ENCODE assay signal across 25 mouse cellular contexts in the genomic region with DNA sequence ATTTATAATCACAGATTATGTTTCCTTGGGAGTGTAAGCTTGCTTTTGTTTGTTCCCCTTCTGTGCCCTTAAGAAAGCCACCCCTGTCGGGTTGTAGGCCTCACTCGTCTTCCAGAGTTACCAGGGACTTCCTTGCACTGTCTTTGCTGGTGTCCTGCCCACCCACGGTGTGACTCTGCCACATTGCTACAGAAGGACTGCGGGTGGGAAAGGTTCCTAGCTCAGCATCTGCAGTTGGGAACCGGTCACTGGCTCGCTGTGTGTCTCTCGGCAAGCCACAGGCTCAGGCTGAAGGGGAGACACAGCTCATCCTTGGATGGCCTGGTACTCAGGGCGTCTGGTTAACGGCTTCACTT. TPM values are rescaled to one million over a fixed set of nuclear protein-coding genes. Genes with fewer than 3 reads are reported as not detected.
DNase-seq lines count a peak whose midpoint lies in the region; ATAC-seq and TF ChIP-seq lines count a peak whose summit lies in the region.
"Had no signal": no experiment of that assay in that cellular context is flagged by ENCODE, and none has a peak within 500 bp of the region (broad histone marks: within the 10 kb centered on the region; RNA-seq: fewer than 3 reads in every experiment).

No protein-coding gene starts in this region.

- H3K4me3 ChIP-seq in forebrain, embryonic 10.5 days, result no peak overlapping the region
- H3K4me3 ChIP-seq in forebrain, embryonic 12.5 days (replicated peaks), result no peak overlapping the region
- H3K4me3 ChIP-seq in heart, embryonic 13.5 days, result no peak overlapping the region
- H3K4me3 ChIP-seq in lung, embryonic 15.5 days, result no peak overlapping the region
- no peak overlapping the region for H3K4me3 ChIP-seq in embryonic facial prominence, embryonic 14.5 days (ENCODE audit: low read depth, low read length)
- no peak overlapping the region for H3K4me3 ChIP-seq in intestine, postnatal 0 days (ENCODE audit: low read depth, low read length)
- H3K4me3 ChIP-seq: erythroblast, embryonic 14.5 days; forebrain, embryonic 15.5 days; limb, embryonic 12.5 days had no signal

- H3K9ac ChIP-seq in forebrain, embryonic 12.5 days, result no peak overlapping the region
- peak overlapping the region; percentile 63 for H3K9ac ChIP-seq in heart, embryonic 13.5 days
- H3K9ac ChIP-seq in lung, embryonic 15.5 days, result no peak overlapping the region
- no peak overlapping the region for H3K9ac ChIP-seq in embryonic facial prominence, embryonic 14.5 days (ENCODE audit: low read depth, low read length)
- no peak overlapping the region for H3K9ac ChIP-seq in intestine, postnatal 0 days (ENCODE audit: low read depth, low read length)
- H3K9ac ChIP-seq: forebrain, embryonic 15.5 days; limb, embryonic 12.5 days; liver, embryonic 14.5 days had no signal

- H3K9me3 ChIP-seq in forebrain, embryonic 10.5 days, result no peaks in the 10 kb centered on the region
- H3K9me3 ChIP-seq in forebrain, embryonic 12.5 days, result no peaks in the 10 kb centered on the region
- H3K9me3 ChIP-seq in heart, embryonic 13.5 days, result no peaks in the 10 kb centered on the region
- H3K9me3 ChIP-seq in lung, embryonic 15.5 days, result no peaks in the 10 kb centered on the region
- no peaks in the 10 kb centered on the region for H3K9me3 ChIP-seq in embryonic facial prominence, embryonic 14.5 days (ENCODE audit: control insufficient read depth, low read length)
- no peaks in the 10 kb centered on the region for H3K9me3 ChIP-seq in intestine, postnatal 0 days (ENCODE audit: control insufficient read depth)
- H3K9me3 ChIP-seq: forebrain, embryonic 15.5 days; limb, embryonic 12.5 days had no signal

- H3K4me1 ChIP-seq in forebrain, embryonic 10.5 days, result peaks cover 16% of the 10 kb centered on the region
- H3K4me1 ChIP-seq in forebrain, embryonic 12.5 days, result peaks cover 11% of the 10 kb centered on the region
- peaks cover 14% of the 10 kb centered on the region for H3K4me1 ChIP-seq in heart, embryonic 13.5 days
- peaks cover 50% of the 10 kb centered on the region for H3K4me1 ChIP-seq in lung, embryonic 15.5 days
- no peaks in the 10 kb centered on the region for H3K4me1 ChIP-seq in embryonic facial prominence, embryonic 14.5 days (ENCODE audit: control insufficient read depth, insufficient read depth, low read length)
- peaks cover 4% of the 10 kb centered on the region for H3K4me1 ChIP-seq in intestine, postnatal 0 days (replicated peaks; ENCODE audit: control insufficient read depth, insufficient read depth, low read length)
- H3K4me1 ChIP-seq: forebrain, embryonic 15.5 days had no signal

- WGBS in forebrain, embryonic 10.5 days, result 79% methylated on average over 9 of the region's 9 CpGs
- 75% methylated on average over 9 of the region's 9 CpGs for WGBS in forebrain, embryonic 12.5 days
- WGBS in heart, embryonic 13.5 days, result 61% methylated on average over 9 of the region's 9 CpGs
- 70% methylated on average over 9 of the region's 9 CpGs for WGBS in lung, embryonic 15.5 days
- 68% methylated on average over 9 of the region's 9 CpGs for WGBS in embryonic facial prominence, embryonic 14.5 days
- 73% methylated on average over 9 of the region's 9 CpGs for WGBS in intestine, postnatal 0 days

- DNase-seq in forebrain, embryonic 10.5 days (ENCODE audit: extremely low spot score, low spot score), result no peak
- DNase-seq in heart, postnatal 25 days (ENCODE audit: low spot score), result no peak
- DNase-seq in lung, postnatal 36 days, result no peak
- DNase-seq in embryonic facial prominence, embryonic 14.5 days (ENCODE audit: low spot score), result no peak
- DNase-seq: adrenal gland, adult 2 months; cerebellum, adult 2 months; cerebellum, postnatal 36 days; right cerebral cortex, postnatal 4 days had no signal

- no peaks in the 10 kb centered on the region for H3K27me3 ChIP-seq in forebrain, embryonic 10.5 days (ENCODE audit: poor library complexity, severe bottlenecking)
- H3K27me3 ChIP-seq in forebrain, embryonic 12.5 days, result no peaks in the 10 kb centered on the region
- H3K27me3 ChIP-seq in heart, embryonic 13.5 days (replicated peaks), result no peaks in the 10 kb centered on the region
- no peaks in the 10 kb centered on the region for H3K27me3 ChIP-seq in lung, embryonic 15.5 days
- no peaks in the 10 kb centered on the region for H3K27me3 ChIP-seq in embryonic facial prominence, embryonic 14.5 days (replicated peaks; ENCODE audit: control insufficient read depth, insufficient read depth, low read length)
- H3K27me3 ChIP-seq in intestine, postnatal 0 days (replicated peaks; ENCODE audit: control insufficient read depth, insufficient read depth, low read length), result no peaks in the 10 kb centered on the region
- H3K27me3 ChIP-seq: forebrain, embryonic 15.5 days; limb, embryonic 12.5 days had no signal

- ATAC-seq in forebrain, embryonic 12.5 days (ENCODE audit: low FRiP score), result no peak
- no peak for ATAC-seq in heart, embryonic 13.5 days (ENCODE audit: extremely low read depth, insufficient number of reproducible peaks, low FRiP score, low TSS enrichment)
- no peak for ATAC-seq in lung, embryonic 15.5 days (ENCODE audit: borderline replicate concordance, extremely low read depth, low FRiP score, low TSS enrichment)
- ATAC-seq in embryonic facial prominence, embryonic 14.5 days (ENCODE audit: low read depth), result peak; percentile 41; the same call in 1 of the 2 replicates
- no peak for ATAC-seq in intestine, postnatal 0 days
- ATAC-seq: forebrain, embryonic 15.5 days had no signal

- peak overlapping the region; percentile 33; the same call in 1 of the 2 replicates for H3K27ac ChIP-seq in forebrain, embryonic 10.5 days
- H3K27ac ChIP-seq in forebrain, embryonic 12.5 days, result no peak overlapping the region
- peak overlapping the region; percentile 78 for H3K27ac ChIP-seq in heart, embryonic 13.5 days (replicated peaks)
- H3K27ac ChIP-seq in lung, embryonic 15.5 days, result 0 out of 2 replicates have a peak overlapping the region, but pooled peaks have one; percentile 50
- H3K27ac ChIP-seq in embryonic facial prominence, embryonic 14.5 days (replicated peaks; ENCODE audit: low read depth, low read length), result 0 out of 2 replicates have a peak overlapping the region, but pooled peaks have one; percentile 6
- no peak overlapping the region for H3K27ac ChIP-seq in intestine, postnatal 0 days (ENCODE audit: low read depth, low read length)
- H3K27ac ChIP-seq: forebrain, embryonic 15.5 days; hindbrain, postnatal 0 days; limb, embryonic 12.5 days; liver, embryonic 14.5 days had no signal

- no peak for TF ChIP-seq CTCF in intestine, postnatal 0 days (IDR thresholded peaks at IDR 0.05; ENCODE audit: low read depth)

- peaks cover 26% of the 10 kb centered on the region for H3K36me3 ChIP-seq in forebrain, embryonic 10.5 days (replicated peaks)
- H3K36me3 ChIP-seq in forebrain, embryonic 12.5 days (replicated peaks), result peaks cover 14% of the 10 kb centered on the region
- H3K36me3 ChIP-seq in heart, embryonic 13.5 days, result peaks cover 22% of the 10 kb centered on the region
- peaks cover 6% of the 10 kb centered on the region; the same call in 1 of the 2 replicates for H3K36me3 ChIP-seq in lung, embryonic 15.5 days
- H3K36me3 ChIP-seq in embryonic facial prominence, embryonic 14.5 days (ENCODE audit: control insufficient read depth, insufficient read depth, low read length), result peaks cover 18% of the 10 kb centered on the region
- peaks cover 13% of the 10 kb centered on the region; the same call in 1 of the 2 replicates for H3K36me3 ChIP-seq in intestine, postnatal 0 days (ENCODE audit: control insufficient read depth, insufficient read depth)

- intact Hi-C loops in heart, postnatal 25 days (cut with DNase I), result no loop called here

- H3K4me2 ChIP-seq in forebrain, embryonic 12.5 days, result no peak overlapping the region
- H3K4me2 ChIP-seq in heart, embryonic 13.5 days, result no peak overlapping the region
- no peak overlapping the region for H3K4me2 ChIP-seq in lung, embryonic 15.5 days
- H3K4me2 ChIP-seq in embryonic facial prominence, embryonic 14.5 days (ENCODE audit: low read depth, low read length), result no peak overlapping the region
- H3K4me2 ChIP-seq in intestine, postnatal 0 days (replicated peaks; ENCODE audit: low read depth), result no peak overlapping the region
- H3K4me2 ChIP-seq: forebrain, embryonic 15.5 days; limb, embryonic 12.5 days had no signal

RNA-seq across cellular contexts. Expression of a gene that starts 14.5 kb away (rescaled TPM):
- polyA plus RNA-seq in forebrain, embryonic 10.5 days (2016; fragmentation: Nextera tagmentation; extraction: Ambion mirVana), result 46.9 and 49.0 TPM in 2 replicates
- polyA plus RNA-seq in forebrain, embryonic 12.5 days (2016; fragmentation: Nextera tagmentation; extraction: Ambion mirVana), result 85.7 and 89.3 TPM in 2 replicates
- 35.5 and 39.3 TPM in 2 replicates for polyA plus RNA-seq in heart, embryonic 13.5 days (2015; fragmentation: Nextera tagmentation; extraction: Ambion mirVana)
- 10 to 100 TPM; 83.5 to 86.1 TPM for total RNA-seq in heart, postnatal 25 days (2021)
- 41.3 and 48.0 TPM in 2 replicates for polyA plus RNA-seq in lung, embryonic 15.5 days (2015; fragmentation: Nextera tagmentation; extraction: Ambion mirVana)
- 30.4 and 32.9 TPM in 2 replicates for polyA plus RNA-seq in embryonic facial prominence, embryonic 14.5 days (2014; fragmentation: Nextera tagmentation; extraction: Ambion mirVana)
- 22.6 and 24.7 TPM in 2 replicates for polyA plus RNA-seq in intestine, postnatal 0 days (2015; fragmentation: Nextera tagmentation; extraction: Ambion mirVana)

RNA-seq across cellular contexts. Expression of a gene that starts 15.1 kb away (rescaled TPM):
- polyA plus RNA-seq in forebrain, embryonic 10.5 days (2016; fragmentation: Nextera tagmentation; extraction: Ambion mirVana), result 142 and 151 TPM in 2 replicates
- polyA plus RNA-seq in forebrain, embryonic 12.5 days (2016; fragmentation: Nextera tagmentation; extraction: Ambion mirVana), result 98.8 and 112 TPM in 2 replicates
- 126 and 147 TPM in 2 replicates for polyA plus RNA-seq in heart, embryonic 13.5 days (2015; fragmentation: Nextera tagmentation; extraction: Ambion mirVana)
- total RNA-seq in heart, postnatal 25 days (2021), result 100 to 1,000 TPM; 132 to 139 TPM
- polyA plus RNA-seq in lung, embryonic 15.5 days (2015; fragmentation: Nextera tagmentation; extraction: Ambion mirVana), result 169 and 180 TPM in 2 replicates
- 146 and 148 TPM in 2 replicates for polyA plus RNA-seq in embryonic facial prominence, embryonic 14.5 days (2014; fragmentation: Nextera tagmentation; extraction: Ambion mirVana)
- polyA plus RNA-seq in intestine, postnatal 0 days (2015; fragmentation: Nextera tagmentation; extraction: Ambion mirVana), result 120 and 127 TPM in 2 replicates

RNA-seq across cellular contexts. Expression of a gene that starts 32.4 kb away (rescaled TPM):
- polyA plus RNA-seq in forebrain, embryonic 10.5 days (2016; fragmentation: Nextera tagmentation; extraction: Ambion mirVana), result 0.79 TPM in 1 of 2 replicates, not detected in the other
- 0.83 TPM in 1 of 2 replicates, not detected in the other for polyA plus RNA-seq in forebrain, embryonic 12.5 days (2016; fragmentation: Nextera tagmentation; extraction: Ambion mirVana)
- polyA plus RNA-seq in heart, embryonic 13.5 days (2015; fragmentation: Nextera tagmentation; extraction: Ambion mirVana), result 0.64 and 0.84 TPM in 2 replicates
- under 1 TPM; 0.55 to 0.75 TPM for total RNA-seq in heart, postnatal 25 days (2021)
- polyA plus RNA-seq in lung, embryonic 15.5 days (2015; fragmentation: Nextera tagmentation; extraction: Ambion mirVana), result not detected in 2 replicates
- not detected in 2 replicates for polyA plus RNA-seq in embryonic facial prominence, embryonic 14.5 days (2014; fragmentation: Nextera tagmentation; extraction: Ambion mirVana)
- polyA plus RNA-seq in intestine, postnatal 0 days (2015; fragmentation: Nextera tagmentation; extraction: Ambion mirVana), result not detected in 2 replicates
- total RNA-seq: adrenal gland, adult 2 months; granulocyte monocyte progenitor cell, adult 5-6 weeks; hindbrain, postnatal 0 days; layer of hippocampus, postnatal 10 days; megakaryocyte, adult 5-6 weeks; monocyte, adult 5-6 weeks had no signal
- polyA plus RNA-seq: adrenal gland, adult 2 months; erythroblast, embryonic 14.5 days; forebrain, embryonic 15.5 days; kidney, embryonic 16.5 days; large intestine, adult 2 months; limb, embryonic 12.5 days; liver, embryonic 14.5 days; lung, embryonic 16.5 days; neural tube, embryonic 11.5 days had no signal

RNA-seq across cellular contexts. Expression of a gene that starts 42.1 kb away (rescaled TPM):
- 1.1 and 1.6 TPM in 2 replicates for polyA plus RNA-seq in forebrain, embryonic 10.5 days (2016; fragmentation: Nextera tagmentation; extraction: Ambion mirVana)
- 0.76 and 1.1 TPM in 2 replicates for polyA plus RNA-seq in forebrain, embryonic 12.5 days (2016; fragmentation: Nextera tagmentation; extraction: Ambion mirVana)
- polyA plus RNA-seq in heart, embryonic 13.5 days (2015; fragmentation: Nextera tagmentation; extraction: Ambion mirVana), result 0.18 and 0.33 TPM in 2 replicates
- not detected for total RNA-seq in heart, postnatal 25 days (2021)
- 0.31 and 0.41 TPM in 2 replicates for polyA plus RNA-seq in lung, embryonic 15.5 days (2015; fragmentation: Nextera tagmentation; extraction: Ambion mirVana)
- polyA plus RNA-seq in embryonic facial prominence, embryonic 14.5 days (2014; fragmentation: Nextera tagmentation; extraction: Ambion mirVana), result 0.83 TPM in 1 of 2 replicates, not detected in the other
- not detected in 2 replicates for polyA plus RNA-seq in intestine, postnatal 0 days (2015; fragmentation: Nextera tagmentation; extraction: Ambion mirVana)
- total RNA-seq: granulocyte monocyte progenitor cell, adult 5-6 weeks; monocyte, adult 5-6 weeks had no signal
- polyA plus RNA-seq: adrenal gland, adult 2 months; erythroblast, embryonic 14.5 days; liver, embryonic 14.5 days had no signal

Comparison
In these comparisons a context has a peak if more than half of its experiments do, and no peak if none do; other contexts are left out.
1. H3K27ac ChIP-seq: peak in forebrain, embryonic 10.5 days (single experiment), heart, embryonic 13.5 days (single experiment), lung, embryonic 15.5 days (single experiment) and embryonic facial prominence, embryonic 14.5 days (single experiment); none in forebrain, embryonic 12.5 days (single experiment) and intestine, postnatal 0 days (single experiment).